Mouse (Mus musculus) testis, adult 2 months (tissue): ENCODE data around the gene Tgfb1.

Experiments used
- CTCF ChIP-seq: fragments of 200-500 bp; IDR thresholded peaks from 2 replicates; pipeline ENCODE4 v1.5.1; 2012; ENCODE audit warnings: low read depth, mild to moderate bottlenecking, inconsistent platforms, low read length, moderate library complexity; ENCODE audit not compliant: control insufficient read depth, insufficient read depth, insufficient replicate concordance
- POLR2A ChIP-seq: fragments of 200-500 bp; IDR thresholded peaks from 2 replicates; pipeline ENCODE4 v1.6.1; 2012; ENCODE audit warnings: low read depth, mild to moderate bottlenecking, inconsistent platforms, low read length, moderate library complexity; ENCODE audit not compliant: control insufficient read depth

DNA sequence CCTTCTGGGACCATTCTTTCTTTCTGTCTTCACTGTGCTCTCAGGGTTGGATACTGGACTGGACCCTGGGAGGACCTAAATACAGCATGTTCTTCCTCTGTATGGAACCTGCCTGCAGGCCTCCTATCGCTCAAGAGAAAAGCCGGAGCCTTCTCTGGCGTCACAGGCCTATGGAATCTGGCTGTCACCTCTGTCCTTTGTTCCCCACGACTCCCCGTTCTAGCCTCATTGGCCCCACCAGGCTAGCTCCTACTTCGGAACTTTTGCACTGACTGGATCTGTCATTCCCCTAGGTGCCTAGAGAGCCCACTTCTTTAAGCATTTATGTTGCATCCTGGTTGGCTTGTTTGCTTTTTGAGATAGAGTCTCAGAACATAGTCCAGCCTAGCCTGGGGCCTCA, 2.1 kb upstream of the Tgfb1 start:
- TF ChIP-seq CTCF = no peak
- no peak for TF ChIP-seq POLR2A
